Mouse (Mus musculus) bone marrow macrophage, adult 2 months (primary cell): ENCODE results near the gene Il1rap.

Experiments used
- CTCF ChIP-seq: IDR thresholded peaks from 2 replicates; pipeline ENCODE4 v1.5.1; 2012; ENCODE audit warnings: low read depth, mild to moderate bottlenecking, low read length, moderate library complexity
- POLR2A ChIP-seq: IDR thresholded peaks from 2 replicates; pipeline ENCODE4 v1.6.1; 2012; ENCODE audit warnings: mild to moderate bottlenecking, low read depth, low read length, borderline replicate concordance

DNA sequence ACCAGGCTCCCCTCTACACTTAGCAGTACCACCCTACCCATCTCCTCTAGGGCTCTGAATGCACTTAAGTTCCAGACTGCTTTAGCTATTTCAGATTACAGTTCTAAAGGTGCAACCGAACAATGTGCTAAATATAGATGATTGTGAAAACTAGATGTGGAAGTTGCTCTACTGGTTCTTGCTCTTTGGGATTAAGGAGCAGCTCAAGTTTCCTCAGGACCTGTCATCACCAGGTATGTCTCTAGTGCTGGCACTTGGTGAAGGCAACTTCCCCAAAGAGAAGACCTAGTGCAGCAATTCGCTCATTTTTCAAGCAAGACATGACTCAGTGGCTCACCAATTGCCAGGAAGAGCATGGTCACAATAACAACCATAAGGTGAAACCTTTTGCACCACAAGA is 9.7 kb upstream of the Il1rap start:
- TF ChIP-seq POLR2A (no peak), CTCF (no peak)
